Mouse (Mus musculus) stomach, embryonic 14.5 days (tissue): Measurements from ENCODE around the gene 5830411N06Rik. TPM values are rescaled to one million over a fixed set of nuclear protein-coding genes. Genes with fewer than 3 reads are reported as not detected.

ENCODE experiments used
- ATAC-seq: fragments of 200-750 bp; cut with Nextera tagmentation; 2 replicates; pipeline ENCODE4 v1.8.0; 2017; ENCODE audit warnings: low read depth, moderate TSS enrichment; ENCODE audit not compliant: insufficient number of reproducible peaks, insufficient read depth, low FRiP score
- H3K27ac ChIP-seq: fragments of 300-500 bp; sonication (generic); 2 replicates; pipeline ENCODE4 v1.5.1; 2014; ENCODE audit warnings: mild to moderate bottlenecking, low read length, moderate library complexity, mixed read lengths
- H3K27me3 ChIP-seq: fragments of 300-500 bp; sonication (generic); 2 replicates; pipeline ENCODE4 v1.6.1; 2014; ENCODE audit warnings: low read length, control low read depth, mixed read lengths; ENCODE audit not compliant: control insufficient read depth, insufficient read depth
- H3K36me3 ChIP-seq: fragments of 300-500 bp; sonication (generic); 2 replicates; pipeline ENCODE4 v1.6.1; 2014; ENCODE audit warnings: mild to moderate bottlenecking, control low read depth, low read length, moderate library complexity, mixed read lengths; ENCODE audit not compliant: control insufficient read depth, insufficient read depth
- H3K4me1 ChIP-seq: fragments of 300-500 bp; sonication (generic); 2 replicates; pipeline ENCODE4 v1.6.1; 2014; ENCODE audit warnings: low read length, control low read depth, mixed read lengths; ENCODE audit not compliant: control insufficient read depth, insufficient read depth
- H3K4me2 ChIP-seq: fragments of 300-500 bp; sonication (generic); replicated peaks from 2 replicates; pipeline ENCODE4 v1.6.1; 2014; ENCODE audit warnings: low read depth, low read length, control low read depth
- H3K4me3 ChIP-seq: fragments of 300-500 bp; sonication (generic); 2 replicates; pipeline ENCODE4 v1.5.1; 2014; ENCODE audit warnings: low read depth, low read length, control low read depth
- H3K9ac ChIP-seq: fragments of 300-500 bp; sonication (generic); replicated peaks from 2 replicates; pipeline ENCODE4 v1.6.1; 2014; ENCODE audit warnings: low read depth, mild to moderate bottlenecking, control low read depth, low read length, moderate library complexity, mixed read lengths
- H3K9me3 ChIP-seq: fragments of 300-500 bp; sonication (generic); 2 replicates; pipeline ENCODE4 v1.6.1; 2016; ENCODE audit warnings: low read depth, low read length, control low read depth; ENCODE audit not compliant: control insufficient read depth
- WGBS: fragments of 180-500 bp; shearing (Covaris S2); extraction: QIAGEN DNeasy Blood & Tissue Kit; methylation state at CpG from one replicate; pipeline ENCODE4 v1.1.7; 2014; 5-methylcytosine and 5-hydroxymethylcytosine counted together
- polyA plus RNA-seq: library from polyadenylated mRNA; unstranded; fragments of >200 nt; fragmentation: Nextera tagmentation; extraction: Ambion mirVana; gene quantifications from 2 replicates; pipeline ENCODE4 v1.2.1, GENCODE M21; 2014

5830411N06Rik gene
- polyA plus RNA-seq, 1 experiment from 2014 or later, result not detected

GRCm38 (mm10) chr7:140220375-140220774 is 26.7 kb upstream of the 5830411N06Rik start:
- Histone ChIP-seq H3K4me2 (no peak overlapping the region), H3K4me1 (no peaks in the 10 kb centered on the region), H3K27me3 (no peaks in the 10 kb centered on the region), H3K9ac (no peak overlapping the region), H3K36me3 (no peaks in the 10 kb centered on the region), H3K4me3 (no peak overlapping the region), H3K27ac (no peak overlapping the region), H3K9me3 (no peaks in the 10 kb centered on the region)
- no peak for ATAC-seq
- 81% methylated on average over 4 of the region's 4 CpGs for WGBS

DNA sequence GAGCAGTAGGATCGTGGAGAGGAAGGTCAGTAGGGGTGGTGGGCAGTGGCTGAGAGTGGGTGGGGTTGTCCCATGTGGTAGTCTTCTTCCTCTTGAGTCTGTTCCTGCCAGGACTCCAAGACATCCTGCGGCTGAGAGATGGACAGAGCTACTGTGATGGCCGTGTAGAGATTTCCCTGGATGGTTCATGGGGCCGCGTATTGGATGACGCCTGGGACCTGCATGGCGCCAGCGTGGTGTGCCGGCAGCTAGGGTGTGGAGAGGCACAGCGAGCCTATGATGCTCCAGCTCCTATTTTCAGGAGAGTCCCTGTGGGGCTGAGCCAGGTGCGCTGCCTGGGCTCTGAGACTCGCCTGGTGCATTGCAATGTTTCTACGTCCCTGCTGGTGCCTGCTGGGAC is 22.9 kb upstream of the 5830411N06Rik start:
- Histone ChIP-seq H3K4me3 (no peak overlapping the region), H3K9me3 (no peaks in the 10 kb centered on the region), H3K27me3 (no peaks in the 10 kb centered on the region), H3K36me3 (no peaks in the 10 kb centered on the region), H3K4me1 (no peaks in the 10 kb centered on the region), H3K9ac (no peak overlapping the region), H3K4me2 (no peak overlapping the region), H3K27ac (no peak overlapping the region)
- no peak for ATAC-seq
- WGBS, result 83% methylated on average over 13 of the region's 13 CpGs

DNA sequence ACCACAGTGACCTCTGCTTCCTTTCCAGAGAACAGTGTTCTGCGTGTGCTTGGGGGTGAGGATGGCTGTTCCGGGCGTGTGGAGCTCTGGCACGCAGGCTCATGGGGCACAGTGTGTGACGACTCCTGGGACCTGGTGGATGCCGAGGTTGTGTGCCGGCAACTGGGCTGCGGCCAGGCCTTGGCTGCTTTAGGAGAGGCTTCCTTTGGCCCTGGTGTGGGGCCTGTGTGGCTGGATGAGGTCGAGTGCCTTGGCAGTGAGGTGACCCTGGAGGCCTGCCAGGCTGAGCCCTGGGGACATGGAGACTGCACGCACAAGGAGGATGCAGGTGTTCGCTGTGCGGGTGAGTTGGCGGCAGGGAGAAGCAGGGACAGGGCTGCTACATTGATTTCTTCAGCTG is 18.6 kb upstream of the 5830411N06Rik start:
- Histone ChIP-seq H3K4me2 (no peak overlapping the region), H3K27ac (no peak overlapping the region), H3K36me3 (no peaks in the 10 kb centered on the region), H3K27me3 (no peaks in the 10 kb centered on the region), H3K9me3 (no peaks in the 10 kb centered on the region), H3K4me3 (no peak overlapping the region), H3K4me1 (no peaks in the 10 kb centered on the region), H3K9ac (no peak overlapping the region)
- no peak for ATAC-seq
- WGBS, result 82% methylated on average over 13 of the region's 13 CpGs

GRCm38 (mm10) chr7:140231026-140231425 is 16.1 kb upstream of the 5830411N06Rik start:
- H3K4me3 ChIP-seq, result no peak overlapping the region
- no peak overlapping the region for H3K9ac ChIP-seq
- no peaks in the 10 kb centered on the region for H3K36me3 ChIP-seq
- no peaks in the 10 kb centered on the region for H3K27me3 ChIP-seq
- no peak for ATAC-seq
- H3K4me1 ChIP-seq, result no peaks in the 10 kb centered on the region
- no peak overlapping the region for H3K4me2 ChIP-seq
- no peak overlapping the region for H3K27ac ChIP-seq
- no peaks in the 10 kb centered on the region for H3K9me3 ChIP-seq
- 71% methylated on average over 2 of the region's 2 CpGs for WGBS

DNA sequence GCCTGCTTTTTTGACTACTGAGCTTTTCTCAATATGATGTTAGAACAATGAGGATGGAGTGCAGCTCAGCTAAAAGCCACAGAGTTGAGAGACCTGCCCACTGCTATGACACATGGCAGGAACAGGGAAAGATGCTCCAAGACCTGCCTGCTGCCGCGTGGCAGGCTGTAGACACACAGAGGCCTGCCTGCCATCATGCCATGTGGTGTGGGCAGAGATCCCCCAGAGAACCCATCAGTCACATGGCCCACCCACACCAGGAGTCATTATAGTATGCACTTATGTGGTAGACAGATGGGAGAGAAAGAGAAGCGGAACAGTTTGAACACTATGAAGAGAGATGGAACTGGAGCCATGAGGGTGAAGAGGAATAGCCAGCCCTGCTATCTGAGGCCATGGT is 13.4 kb upstream of the 5830411N06Rik start:
- Histone ChIP-seq H3K4me2 (no peak overlapping the region), H3K4me1 (no peaks in the 10 kb centered on the region), H3K27ac (no peak overlapping the region), H3K9me3 (no peaks in the 10 kb centered on the region), H3K36me3 (no peaks in the 10 kb centered on the region), H3K4me3 (no peak overlapping the region), H3K9ac (no peak overlapping the region), H3K27me3 (no peaks in the 10 kb centered on the region)
- no peak for ATAC-seq
- 92% methylated on average over 3 of the region's 3 CpGs for WGBS

- no peak for ATAC-seq
- H3K9me3 ChIP-seq, result no peaks in the 10 kb centered on the region
- H3K27me3 ChIP-seq, result no peaks in the 10 kb centered on the region
- H3K27ac ChIP-seq, result no peak overlapping the region
- H3K36me3 ChIP-seq, result no peaks in the 10 kb centered on the region
- H3K9ac ChIP-seq, result no peak overlapping the region
- WGBS, result 84% methylated on average over 7 of the region's 7 CpGs
- H3K4me2 ChIP-seq, result no peak overlapping the region
- H3K4me3 ChIP-seq, result no peak overlapping the region
- no peaks in the 10 kb centered on the region for H3K4me1 ChIP-seq
These were observed 6.8 kb downstream of the 5830411N06Rik start for GRCm38 (mm10) chr7:140253780-140254299.

GRCm38 (mm10) chr7:140295746-140296145 is 48.7 kb downstream of the 5830411N06Rik start:
- H3K27me3 ChIP-seq, result no peaks in the 10 kb centered on the region
- H3K9me3 ChIP-seq, result no peaks in the 10 kb centered on the region
- no peak overlapping the region for H3K4me3 ChIP-seq
- H3K9ac ChIP-seq, result no peak overlapping the region
- no peaks in the 10 kb centered on the region for H3K36me3 ChIP-seq
- 85% methylated on average over 9 of the region's 9 CpGs for WGBS
- H3K4me1 ChIP-seq, result no peaks in the 10 kb centered on the region
- H3K27ac ChIP-seq, result no peak overlapping the region
- no peak for ATAC-seq
- no peak overlapping the region for H3K4me2 ChIP-seq

DNA sequence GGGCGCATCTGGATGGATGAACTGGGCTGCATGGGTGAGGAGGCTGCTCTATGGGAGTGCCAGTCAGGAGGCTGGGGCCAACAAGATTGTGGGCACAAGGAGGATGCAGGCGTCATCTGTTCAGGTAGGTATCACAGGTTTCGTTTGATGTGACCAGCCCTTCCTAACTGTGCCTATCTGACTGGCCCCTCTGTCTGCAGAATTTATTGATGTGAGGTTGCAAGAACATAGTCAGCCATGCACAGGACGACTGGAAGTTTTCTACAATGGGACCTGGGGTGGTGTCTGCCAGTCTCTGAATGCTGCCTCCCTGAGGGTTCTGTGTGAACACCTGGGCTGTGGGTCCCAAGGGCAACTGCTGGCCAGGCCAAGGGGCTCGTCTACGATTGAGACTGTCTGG is 49.8 kb downstream of the 5830411N06Rik start:
- 81% methylated on average over 6 of the region's 6 CpGs for WGBS
- no peaks in the 10 kb centered on the region for H3K27me3 ChIP-seq
- no peak for ATAC-seq

DNA sequence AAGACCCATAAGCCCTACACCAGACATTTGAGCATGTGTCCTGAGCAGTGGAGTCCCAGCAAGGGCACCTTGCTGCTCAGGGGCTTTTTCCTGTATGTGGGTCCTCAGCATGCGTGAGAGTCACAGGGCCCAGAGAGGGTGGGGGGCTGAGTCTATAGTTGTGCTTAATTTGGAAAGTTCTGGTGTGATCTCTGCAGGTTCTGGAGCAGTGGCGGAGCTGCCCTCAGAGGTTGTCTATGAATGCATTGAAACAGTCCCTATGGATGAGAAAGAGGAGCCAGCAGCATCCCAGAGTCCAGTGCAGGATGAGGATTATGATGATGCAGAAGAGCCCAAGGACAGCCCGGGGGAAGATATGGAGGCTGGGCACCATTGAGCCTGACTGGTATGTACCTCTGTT is 52.3 kb downstream of the 5830411N06Rik start:
- Histone ChIP-seq H3K4me3 (no peak overlapping the region), H3K36me3 (no peaks in the 10 kb centered on the region), H3K4me2 (no peak overlapping the region), H3K27ac (no peak overlapping the region), H3K9ac (no peak overlapping the region), H3K27me3 (no peaks in the 10 kb centered on the region), H3K4me1 (no peaks in the 10 kb centered on the region), H3K9me3 (no peaks in the 10 kb centered on the region)
- ATAC-seq, result no peak
- 87% methylated on average over 3 of the region's 3 CpGs for WGBS

More for the DNA sequence above, 49.8 kb downstream of the 5830411N06Rik start:
- Histone ChIP-seq H3K4me3 (no peak overlapping the region), H3K4me2 (no peak overlapping the region), H3K27ac (no peak overlapping the region), H3K9ac (no peak overlapping the region), H3K36me3 (no peaks in the 10 kb centered on the region), H3K9me3 (no peaks in the 10 kb centered on the region), H3K4me1 (no peaks in the 10 kb centered on the region)
